Mouse (Mus musculus) heart, adult 8-10 months (tissue): ENCODE results near the gene Fxyd2. TPM values are rescaled to one million over a fixed set of nuclear protein-coding genes. Genes with fewer than 3 reads are reported as not detected.

Experiments
- DNase-seq: peaks from one replicate; pipeline ENCODE4 v3.0.0; 2022; ENCODE audit warnings: low spot score
- total RNA-seq, 4 experiments: library from RNA; stranded (reverse); gene quantifications; 2 replicates each; pipeline ENCODE4 v1.2.4; 2022

The Fxyd2 gene
- total RNA-seq, 4 experiments from 2014 or later, result 1.7 to 5.8 (median 3.9) TPM

DNA sequence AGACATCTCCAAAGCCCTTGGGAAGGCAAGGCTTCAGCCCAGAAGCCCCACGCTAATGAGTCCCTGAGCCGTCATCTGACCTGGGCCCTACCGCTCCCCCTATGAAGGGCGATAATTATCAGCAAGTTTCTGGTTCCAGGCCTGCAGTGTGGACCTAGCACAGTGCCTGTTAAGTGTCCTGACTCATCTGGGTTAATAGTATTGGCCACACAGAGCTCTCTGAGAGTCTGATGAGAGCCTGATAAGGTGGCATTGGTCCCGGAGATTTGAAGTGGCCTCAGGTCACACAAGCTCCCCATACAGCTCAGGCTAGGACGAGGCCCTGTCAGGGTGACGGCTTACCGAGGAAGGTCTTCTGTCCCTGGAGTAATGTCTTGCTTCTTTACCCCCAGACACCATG, 9.9 kb upstream of the Fxyd2 start:
- no peak for DNase-seq

DNA sequence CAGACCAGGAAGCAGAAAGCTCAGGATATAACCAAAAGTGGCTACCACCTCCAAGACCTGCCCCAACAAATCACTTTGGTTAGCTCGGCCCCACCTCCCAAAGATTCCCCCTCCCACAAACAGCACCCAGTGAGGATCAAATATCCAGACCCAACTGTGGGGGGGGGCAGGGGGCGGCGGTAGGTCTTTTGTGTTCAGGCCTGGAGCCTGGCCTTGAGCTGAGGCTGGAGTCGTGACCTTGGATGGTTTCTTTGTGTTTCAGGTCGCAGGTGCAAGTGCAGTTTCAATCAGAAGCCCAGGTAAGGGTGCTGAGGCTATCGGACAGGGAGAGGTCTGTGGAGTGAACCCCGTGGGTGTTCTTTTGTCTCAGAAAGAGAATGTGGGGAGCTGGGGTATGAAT, 8.2 kb upstream of the Fxyd2 start:
- no peak for DNase-seq

DNA sequence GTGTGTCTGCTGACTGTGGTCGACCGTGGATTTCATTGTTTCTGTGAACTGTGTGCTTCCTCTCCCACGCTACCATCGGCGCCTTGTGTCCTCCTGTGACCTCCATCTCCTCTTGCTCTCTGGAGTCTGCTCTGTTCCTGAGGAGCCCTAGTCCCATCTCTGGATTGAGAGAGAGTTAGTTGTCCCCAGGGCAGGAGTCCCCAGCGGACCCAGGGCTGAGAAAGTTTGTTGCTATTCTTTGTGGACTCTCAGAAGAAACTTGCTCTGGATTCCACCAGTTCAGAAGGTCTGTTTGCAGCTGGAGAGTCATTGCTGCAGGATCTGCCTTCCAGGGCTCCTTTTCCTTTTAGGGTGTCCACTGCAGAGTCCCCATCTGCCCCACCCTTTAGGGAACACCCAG, 4.3 kb upstream of the Fxyd2 start:
- DNase-seq, result no peak

DNA sequence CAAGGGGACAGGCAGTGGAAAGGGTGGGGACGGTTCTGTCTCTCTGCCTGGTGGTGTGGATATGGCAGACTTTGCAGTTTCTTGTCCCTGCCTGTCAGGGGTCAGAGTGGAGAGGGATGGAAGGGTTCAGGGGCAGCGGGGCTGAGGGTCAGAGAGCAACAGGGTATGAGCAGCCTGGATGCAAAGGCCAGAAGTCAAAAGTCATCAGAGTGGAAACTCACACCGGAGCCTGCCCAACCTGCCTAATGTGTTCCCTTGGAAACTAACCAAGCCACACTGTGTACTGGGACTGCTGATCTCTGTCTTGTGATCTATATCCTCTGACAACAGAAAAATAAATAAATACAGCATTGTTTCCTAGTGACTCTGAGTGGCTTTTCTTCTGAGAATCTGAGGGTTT, 3.7 kb upstream of the Fxyd2 start:
- no peak for DNase-seq

DNA sequence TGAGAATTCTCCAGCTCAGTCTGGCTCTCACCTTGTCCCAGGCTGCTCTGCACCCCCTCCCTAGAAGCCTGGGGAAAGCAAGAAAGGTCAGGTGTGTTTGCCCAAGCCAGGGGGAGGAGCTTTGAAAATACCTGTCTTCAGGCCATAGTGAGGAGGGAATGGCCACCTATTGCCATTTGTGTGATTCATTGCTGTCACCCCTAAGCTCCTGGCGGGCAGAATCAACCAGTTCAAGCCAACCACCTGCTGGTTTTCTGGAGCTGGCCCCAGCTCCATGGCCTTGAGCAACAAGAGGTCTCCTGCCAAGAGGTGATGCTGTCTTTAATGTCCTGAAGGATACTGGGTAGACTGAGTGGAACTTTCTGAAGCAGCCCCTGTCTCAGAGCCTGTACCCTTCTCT, 1.1 kb upstream of the Fxyd2 start:
- no peak for DNase-seq

DNA sequence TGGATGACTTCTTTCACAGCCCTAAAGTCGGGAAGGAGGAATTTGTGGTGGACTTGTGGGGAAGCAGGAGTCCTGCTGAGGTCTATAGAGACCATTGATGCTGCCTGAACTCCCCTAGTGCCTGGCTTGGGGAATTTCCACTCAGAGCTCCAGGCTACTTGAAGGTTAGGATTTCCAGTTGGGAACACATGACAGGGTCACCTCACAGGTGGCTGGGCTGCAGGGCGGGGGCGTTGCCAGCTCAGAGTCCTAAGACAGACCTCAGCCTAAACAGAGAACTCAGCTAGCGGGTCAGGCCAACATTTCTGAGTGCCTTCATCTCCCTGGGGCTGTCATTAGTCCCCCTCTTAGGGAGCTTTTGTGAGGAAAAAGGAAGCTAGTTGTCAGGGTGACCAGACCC, 2.4 kb downstream of the Fxyd2 start:
- no peak for DNase-seq

DNA sequence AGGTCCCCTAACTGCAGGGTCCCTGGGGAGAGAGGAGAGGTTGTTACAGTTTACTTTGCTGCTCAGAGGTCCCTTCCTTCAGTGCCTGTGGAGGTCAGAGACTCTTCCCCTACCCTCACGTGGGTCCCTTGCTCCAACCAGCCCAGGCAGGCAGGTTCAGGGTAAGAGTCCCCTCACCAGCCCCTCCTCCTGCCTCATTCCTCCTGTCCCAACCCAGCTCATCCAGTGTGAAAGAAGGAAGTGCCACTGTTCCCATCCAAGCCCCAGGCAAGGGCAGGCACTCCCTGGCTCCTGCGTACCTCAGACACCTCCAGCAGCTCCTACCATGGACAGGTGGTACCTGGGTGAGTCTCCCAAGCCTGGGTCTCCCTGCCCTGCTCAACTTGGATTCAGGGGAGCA, 3.5 kb downstream of the Fxyd2 start:
- no peak for DNase-seq

DNA sequence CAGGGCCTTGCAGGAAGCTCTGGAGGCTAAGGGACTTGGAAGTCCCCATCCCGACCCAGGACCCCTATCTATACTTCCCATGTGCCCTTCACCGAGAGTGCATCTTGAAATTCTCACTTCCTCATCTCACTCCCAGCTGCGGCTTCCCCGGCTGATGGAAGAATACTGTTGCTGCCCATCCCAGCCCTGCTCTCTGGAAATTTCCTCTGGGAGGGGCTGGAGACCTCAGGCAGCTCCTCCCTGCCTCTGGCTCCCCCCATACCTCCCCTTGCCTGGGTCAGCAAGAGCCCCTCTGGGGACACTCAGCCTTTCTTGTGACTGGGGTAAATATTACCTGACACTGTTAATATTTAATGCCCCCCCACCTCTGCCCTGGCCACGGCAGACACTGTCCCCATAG, 6.2 kb downstream of the Fxyd2 start:
- no peak for DNase-seq

DNA sequence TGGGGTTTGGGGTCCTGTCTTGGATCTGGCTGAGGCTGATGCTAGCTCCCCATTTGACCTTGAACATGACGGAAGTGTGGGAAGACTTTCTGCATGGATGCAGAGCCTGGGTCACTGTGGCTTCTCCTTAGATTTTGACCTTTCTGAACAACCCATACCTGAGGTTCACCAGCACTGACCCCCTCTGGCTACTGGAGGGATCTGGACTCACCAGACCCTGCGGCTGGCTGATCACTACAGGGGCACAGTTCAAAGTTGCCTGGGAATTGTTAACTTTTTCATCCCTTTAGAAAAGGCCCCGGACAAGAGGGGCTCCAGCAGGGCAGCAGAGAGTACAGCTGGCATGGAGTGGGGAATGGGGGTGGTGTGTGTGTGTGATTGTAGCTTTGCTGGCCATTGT, 7.3 kb downstream of the Fxyd2 start:
- no peak for DNase-seq

DNA sequence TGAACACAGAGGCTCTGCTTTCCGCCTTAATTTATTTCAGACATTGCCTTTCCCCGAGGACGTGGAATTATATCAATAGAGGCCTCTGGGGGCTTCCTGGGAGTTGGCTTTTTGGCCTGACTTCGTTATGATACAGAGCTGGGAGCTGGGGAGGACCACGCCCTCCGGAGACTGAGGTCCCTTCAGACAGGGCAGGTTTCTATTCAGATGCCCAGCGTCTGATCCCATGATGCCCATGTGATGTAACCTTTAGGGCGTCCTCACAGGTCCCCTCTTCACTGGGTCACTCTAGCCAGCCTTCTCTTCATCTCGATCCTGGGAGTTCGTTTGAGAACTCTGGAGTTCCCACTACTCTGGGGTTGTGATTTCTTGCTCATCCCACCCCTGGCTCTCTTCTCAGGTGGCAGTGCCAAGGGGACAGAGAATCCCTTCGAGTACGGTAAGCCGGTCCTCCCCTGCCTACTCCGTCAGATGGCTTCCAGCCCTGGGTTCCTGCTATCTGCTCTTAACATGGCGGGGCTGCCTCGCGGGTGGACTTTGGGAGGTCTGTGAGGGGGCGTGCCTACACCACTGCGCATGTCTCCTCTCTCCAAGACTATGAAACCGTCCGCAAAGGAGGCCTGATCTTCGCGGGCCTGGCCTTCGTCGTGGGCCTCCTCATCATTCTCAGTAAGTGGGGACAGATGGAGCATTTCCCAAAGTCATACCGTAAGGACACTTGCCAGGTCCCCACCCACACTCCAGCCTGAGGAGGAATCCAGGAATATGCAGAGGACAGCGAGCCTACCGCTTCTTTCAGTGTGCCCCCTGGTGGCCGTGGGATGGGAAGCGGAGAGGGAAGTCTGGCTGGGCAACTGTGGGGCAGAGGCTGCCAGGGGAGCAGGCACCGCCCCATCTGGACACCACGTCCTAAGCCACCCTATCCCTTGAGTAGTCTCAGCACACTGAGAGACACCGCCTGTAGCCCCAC, 8.5 kb downstream of the Fxyd2 start:
- DNase-seq, result peak; percentile 70

DNA sequence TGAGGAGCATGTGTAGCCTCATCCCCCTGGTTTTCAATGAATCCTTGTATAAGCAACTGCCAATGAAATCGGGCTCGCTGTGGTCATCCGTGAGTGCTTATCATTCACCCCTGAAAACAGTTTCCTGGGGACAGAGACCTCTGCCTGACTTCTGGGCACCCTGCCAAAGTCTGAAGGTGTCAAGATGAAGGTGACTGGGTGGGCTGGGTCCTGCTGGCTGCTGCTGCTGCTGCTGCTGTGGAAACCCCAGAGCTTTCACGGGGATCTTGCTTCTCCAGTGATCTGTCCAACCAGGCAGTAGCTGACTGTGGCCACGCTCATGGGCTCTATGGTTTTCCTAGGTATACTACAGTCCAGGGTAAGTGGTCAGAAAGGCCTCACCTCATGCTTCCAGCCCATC, 10.7 kb downstream of the Fxyd2 start:
- no peak for DNase-seq

DNA sequence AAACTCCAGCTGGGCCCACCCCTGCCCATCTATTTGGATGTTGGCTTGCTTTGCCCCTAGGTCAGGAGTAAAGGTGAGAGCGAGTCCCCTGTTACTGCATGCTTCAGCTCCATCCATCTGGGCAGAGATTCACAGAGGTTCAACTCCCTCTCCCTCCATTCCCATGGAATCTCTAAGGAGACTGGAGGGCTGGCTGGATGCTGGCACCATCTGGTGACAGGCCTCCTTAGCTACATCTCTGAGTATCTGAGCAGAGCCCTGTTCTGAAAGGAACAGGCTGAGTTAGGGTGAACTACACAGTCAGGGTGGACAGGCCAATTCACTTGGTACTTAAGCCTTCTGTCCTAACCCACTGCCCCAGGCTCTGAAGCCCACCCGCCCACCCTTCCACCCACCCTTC, 11.1 kb downstream of the Fxyd2 start:
- DNase-seq, result no peak

DNA sequence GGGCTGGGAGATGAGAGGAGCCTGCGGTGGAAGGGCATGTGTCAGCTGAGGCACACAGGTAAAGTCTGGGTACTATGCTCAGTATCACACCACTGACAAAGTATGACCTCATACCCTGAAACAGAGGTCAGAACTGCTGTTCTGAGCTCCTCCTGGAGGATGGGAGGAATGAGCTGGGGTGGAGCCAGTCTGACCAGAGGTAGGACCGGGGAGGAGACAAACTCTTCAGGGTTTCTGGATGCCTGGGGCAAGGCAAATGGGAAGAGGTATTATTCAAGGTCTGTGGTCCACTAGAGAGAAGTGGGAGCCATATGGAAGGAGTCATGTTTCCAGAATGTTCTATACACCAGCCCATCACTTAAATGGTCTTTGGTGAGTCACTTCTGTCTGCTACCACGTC, 11.6 kb downstream of the Fxyd2 start:
- DNase-seq, result no peak

DNA sequence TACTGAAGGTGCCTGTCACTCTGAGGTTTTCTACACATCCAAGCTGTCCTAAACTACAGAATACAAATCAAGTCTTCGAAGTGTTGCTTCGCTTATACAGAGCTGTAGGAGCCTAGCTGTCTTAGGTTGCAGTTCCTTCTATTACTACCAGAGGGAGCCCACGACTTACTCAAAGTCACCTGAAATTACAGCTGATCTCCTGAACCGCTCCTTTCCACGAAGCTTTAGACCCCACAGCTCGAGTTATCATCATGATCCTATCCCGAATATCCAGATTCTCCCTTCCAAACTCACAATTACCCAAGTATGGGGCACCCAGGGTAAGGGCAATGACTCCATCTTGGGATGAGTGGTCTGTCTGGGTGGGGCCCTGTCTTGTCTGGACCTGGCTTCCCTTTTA, 12.3 kb downstream of the Fxyd2 start:
- no peak for DNase-seq

DNA sequence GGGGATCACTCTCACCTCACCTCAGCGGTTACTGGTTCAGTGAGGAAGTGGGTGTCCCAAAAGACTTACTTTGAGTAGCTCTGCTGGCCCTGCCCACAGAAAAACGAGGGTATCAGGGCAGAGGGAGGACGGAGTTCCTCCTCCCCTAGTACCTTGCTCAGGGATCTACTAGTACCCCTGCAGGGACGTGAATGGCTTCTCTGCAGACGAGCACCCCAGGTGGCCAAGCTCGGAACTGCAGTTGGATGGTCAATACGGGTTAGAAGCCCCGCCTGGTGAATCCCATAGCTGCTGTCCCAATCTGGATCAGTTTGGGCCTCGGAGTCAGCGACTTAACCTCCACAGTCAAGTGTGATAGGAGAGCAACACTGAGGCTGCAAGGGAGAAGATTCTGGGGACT, 12.8 kb downstream of the Fxyd2 start:
- peak; percentile 78 for DNase-seq

DNA sequence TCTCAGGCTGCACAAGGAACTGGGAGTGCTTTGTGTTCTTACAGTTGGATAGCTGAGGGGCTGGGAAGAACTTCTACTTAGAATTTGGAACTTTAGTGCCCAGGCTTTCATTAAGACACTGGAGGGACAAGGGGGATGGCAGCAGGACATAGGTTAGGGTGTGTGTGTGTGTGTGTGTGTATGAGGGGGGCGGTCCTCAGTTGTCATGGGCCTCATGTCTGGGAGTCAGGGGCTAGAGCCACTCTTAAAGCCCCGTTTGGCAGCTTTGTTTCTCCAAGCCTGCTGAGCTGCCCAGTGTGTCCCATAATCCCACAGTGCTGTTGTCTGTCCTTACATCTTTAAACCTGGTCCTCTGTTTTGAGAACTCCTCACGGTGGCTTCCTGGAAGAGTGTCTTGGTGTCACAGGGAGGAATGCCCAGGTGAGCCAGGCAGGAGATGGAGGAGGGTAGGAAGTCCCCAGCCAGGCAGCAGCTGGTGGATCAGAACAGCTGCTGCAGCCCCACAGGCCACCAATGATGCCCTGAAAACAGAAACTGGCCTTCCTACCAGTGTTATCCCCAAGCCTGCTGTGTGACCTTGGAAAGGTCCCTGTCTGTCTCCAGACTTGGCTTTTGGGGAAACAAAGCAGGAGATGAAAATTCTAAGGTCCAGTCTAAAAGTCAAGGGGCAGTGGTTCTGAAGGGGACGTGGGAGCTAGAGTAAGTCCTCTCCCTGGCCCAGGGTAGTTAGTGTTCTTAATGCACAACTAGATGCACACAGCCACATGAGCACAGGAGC, 13.4 kb downstream of the Fxyd2 start:
- DNase-seq, result no peak

DNA sequence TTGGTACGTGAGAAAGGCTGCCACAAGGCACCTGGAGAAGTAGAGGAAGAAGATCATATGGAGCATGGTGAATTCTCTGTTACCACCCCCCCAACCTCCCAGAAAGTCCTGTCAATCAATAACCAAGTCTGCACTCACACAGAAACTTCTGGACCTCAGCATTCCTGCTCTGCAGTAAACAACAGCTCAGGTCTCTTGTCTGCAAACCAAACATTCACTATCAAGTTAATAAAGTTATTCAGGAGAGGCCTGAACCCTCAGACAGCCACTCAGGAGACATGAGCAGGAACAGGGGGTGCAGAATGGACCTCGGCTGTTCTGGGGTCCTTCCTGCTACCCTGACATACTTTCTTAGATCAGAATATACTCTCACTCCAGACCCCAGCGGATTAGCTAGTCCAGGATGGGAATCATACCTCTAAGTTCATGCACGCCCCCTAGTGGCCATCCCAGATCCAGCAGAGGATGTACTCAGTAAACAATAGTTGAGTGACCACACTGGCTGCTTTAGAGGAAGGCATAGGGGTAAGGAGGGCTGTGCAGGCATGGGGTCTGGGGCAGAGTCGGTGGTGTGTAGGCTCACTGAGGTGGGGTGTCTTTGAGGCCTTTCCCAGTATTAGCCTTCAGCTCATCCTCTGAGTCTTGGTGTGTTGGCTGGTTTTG, 14.1 kb downstream of the Fxyd2 start:
- DNase-seq, result no peak

DNA sequence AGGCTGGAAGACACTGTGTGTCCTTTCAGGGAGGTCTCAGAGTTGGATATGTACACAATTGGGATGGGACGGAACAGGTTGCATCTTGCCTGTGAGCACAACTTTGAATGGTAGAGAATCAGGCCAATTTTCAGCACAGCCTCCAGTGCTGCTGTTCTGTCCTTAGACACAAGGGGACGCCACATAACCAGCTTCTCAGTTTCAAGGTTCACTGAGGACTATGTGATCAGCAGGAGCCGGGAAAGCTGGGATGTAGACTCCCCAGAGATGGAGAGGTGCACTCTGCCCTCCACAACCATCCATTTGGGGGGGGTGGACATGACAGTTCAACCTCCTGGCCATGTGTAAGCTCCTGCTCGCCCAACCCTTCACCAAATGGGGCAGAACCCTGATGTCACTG, 16.4 kb downstream of the Fxyd2 start:
- DNase-seq, result no peak

DNA sequence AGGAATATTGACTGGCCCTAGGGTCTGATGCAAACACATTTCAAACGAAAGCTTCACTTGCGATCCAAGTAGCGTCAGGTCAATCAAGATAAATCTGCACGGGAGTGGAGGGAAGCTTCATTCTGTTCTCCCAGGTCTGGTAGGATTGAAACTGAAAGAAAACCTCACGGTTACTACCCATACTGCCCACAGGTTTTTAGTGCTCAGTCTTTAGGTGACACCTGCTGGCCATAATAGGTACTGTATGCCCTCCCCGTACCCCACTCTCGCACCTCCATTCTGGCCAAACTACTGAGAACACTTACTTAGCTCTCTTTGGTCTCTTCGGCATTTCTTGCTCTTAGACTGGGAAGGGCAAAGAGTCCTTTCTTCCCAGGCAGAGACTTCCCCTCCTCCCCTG, 17.8 kb downstream of the Fxyd2 start:
- DNase-seq, result peak; percentile 38

DNA sequence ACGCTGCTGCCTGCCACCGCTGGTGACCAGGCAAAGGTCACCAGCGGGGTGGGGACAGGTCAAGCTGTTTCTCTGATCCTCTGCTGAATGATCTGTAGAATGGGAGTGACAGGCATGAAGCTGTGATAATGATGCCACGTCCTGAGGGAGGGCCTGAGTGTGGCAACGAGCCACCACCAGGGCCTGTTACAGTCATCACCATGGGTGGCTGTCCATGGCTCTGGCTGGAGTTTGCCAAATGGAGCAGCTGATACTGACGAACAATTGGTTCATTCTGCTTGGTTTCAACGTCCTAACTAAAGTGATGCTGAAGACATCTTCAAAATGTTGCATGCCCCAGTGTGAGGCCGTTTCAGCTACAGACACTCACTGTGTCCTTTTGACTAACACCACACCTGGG, 18.8 kb downstream of the Fxyd2 start:
- DNase-seq, result no peak

DNA sequence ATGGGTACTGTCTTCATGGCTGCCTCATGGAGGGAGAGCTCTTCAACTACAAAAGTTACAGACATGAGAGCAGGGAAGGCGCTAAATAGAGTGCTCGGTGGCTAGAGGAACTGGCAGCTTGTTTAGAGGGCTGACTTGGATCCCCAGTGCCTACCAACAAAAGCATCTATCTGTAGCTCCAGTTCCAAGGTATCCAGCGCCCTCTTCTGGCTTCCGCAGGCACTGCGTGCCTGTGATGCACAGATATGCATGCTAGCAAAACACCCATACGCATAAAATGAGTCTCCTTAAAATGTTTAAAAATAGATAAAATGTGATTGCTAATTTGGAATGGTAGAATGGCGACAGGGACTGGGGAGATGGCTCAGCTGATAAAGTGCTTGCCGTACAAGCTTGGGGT, 21.7 kb downstream of the Fxyd2 start:
- no peak for DNase-seq

DNA sequence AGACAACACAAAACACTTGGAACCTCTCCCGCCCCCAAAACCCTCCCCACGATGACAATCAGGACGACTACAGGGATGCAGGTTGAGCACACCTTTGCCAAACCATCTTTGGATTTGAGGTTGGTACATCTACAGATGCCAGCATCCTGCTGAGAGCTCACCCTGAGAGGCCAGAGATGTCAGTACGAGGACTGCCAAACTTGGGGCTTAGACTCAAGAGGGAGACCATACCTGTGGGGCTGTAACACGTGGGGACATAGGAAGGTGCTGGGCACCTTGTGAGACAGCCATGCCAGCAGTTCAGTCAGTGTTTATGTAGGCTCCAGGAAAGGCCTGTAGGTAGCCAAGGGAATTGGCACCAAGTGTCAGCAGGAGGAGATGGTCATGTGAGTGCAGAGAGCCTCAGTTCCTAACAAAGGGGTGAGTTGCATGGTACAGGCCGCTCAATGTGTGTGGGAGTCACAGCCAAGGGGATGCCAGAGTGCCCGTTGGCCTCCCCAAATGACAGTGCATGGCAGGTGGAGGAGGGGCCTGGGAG, 23.4 kb downstream of the Fxyd2 start:
- no peak for DNase-seq
